Mouse (Mus musculus): Measurements from ENCODE around the gene Naa38.

Gene Naa38

DNA sequence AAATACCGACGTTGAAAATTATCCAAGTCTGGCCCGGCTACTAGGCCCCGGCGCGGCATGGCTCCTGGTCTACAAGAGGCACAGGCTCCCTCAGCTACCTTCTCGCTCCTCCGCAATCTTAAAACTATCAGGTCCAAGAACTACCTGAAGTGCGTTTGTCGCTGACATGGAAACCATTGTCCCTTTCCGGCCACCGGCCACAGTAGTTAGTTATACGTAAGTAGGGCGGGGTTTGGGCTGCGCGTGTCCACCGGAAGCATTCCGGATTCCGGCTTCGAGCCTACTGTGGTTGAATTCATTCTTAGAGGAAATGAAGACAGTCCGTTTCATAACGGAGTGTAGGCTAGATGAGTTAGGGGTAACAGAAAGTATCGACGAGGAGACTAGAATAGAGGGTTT is at the start of gene Naa38, which contains the start of gene Cyb5d1:
Gene Naa38, plus strand, starts transcription at position 253 of the 399 bp plus-strand sequence.
Gene Cyb5d1, minus strand, starts transcription at position 397 of the 399 bp plus-strand sequence.
- peak; percentile 97 for DNase-seq (ENCODE audit: low read depth)

DNA sequence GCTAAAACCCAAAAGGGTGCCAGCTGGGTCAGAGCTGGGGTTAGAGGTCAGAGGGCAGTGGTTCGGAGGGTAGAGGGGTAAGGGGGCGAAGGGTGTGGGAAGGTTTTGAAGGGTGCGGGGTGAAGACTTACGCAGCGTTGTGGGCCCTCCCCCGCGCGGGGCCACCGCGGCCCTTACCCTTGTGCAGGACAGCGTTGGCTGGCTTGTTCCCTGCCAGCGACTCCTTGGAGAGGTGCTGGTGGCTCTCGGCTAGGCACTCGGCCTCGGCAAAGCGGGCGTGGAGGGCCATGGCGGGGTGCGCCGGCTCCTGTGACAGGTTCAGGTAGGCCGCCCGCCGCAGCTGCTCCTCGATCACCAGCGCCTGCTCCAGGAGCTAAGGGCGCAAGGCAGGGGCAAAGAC is 48.8 kb upstream of the Naa38 start:
- no peak for DNase-seq (ENCODE audit: low read depth)

- DNase-seq (ENCODE audit: low read depth): no peak
Observed at GRCm38 (mm10) chr11:69356544-69356943, 38.7 kb upstream of the Naa38 start.

- no peak for DNase-seq (ENCODE audit: low read depth)
Observed at GRCm38 (mm10) chr11:69357690-69358089, 37.6 kb upstream of the Naa38 start.

DNA sequence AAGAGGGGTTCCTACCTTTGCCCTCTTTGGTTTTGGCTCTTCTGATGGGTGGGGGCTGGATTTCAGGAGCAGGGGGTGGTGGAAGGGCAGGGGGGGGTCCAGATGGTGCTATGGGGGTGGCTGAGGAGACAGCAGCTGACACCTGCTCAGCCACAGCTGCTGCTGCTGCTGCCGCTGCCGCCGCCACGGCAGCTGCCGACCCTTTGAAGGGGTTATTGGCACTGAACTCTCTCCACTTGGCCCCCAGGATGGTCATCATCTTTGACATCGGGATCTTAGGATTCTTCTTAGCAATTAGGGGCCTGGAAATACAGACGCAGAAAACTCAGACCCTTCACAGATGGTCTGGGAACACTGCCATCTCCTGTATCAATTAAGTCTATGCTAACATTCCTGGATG is 33.3 kb upstream of the Naa38 start:
- DNase-seq (ENCODE audit: low read depth): no peak

GRCm38 (mm10) chr11:69362479-69362878 is 32.8 kb upstream of the Naa38 start:
- DNase-seq (ENCODE audit: low read depth): peak; percentile 32

DNA sequence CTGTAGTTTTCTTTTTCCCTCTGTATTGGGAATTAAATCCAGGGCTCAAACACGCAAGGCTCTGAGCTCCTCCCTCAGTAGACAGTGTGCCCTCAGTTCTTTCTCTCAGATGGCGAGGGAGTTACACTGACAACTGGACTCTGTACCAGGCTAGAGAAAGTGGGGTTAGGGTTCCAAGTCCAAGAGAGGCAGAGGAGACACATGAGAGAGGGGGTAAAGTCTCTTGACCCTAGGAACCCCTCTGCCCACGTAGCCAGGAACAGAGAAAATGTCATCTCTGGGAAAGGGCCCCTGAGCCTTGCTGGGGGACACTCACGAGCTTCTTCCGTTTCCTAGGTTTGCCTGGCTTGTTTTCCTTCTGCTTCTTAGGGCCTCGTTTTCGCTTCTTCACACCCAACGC is 30.9 kb upstream of the Naa38 start:
- no peak for DNase-seq (ENCODE audit: low read depth)

DNA sequence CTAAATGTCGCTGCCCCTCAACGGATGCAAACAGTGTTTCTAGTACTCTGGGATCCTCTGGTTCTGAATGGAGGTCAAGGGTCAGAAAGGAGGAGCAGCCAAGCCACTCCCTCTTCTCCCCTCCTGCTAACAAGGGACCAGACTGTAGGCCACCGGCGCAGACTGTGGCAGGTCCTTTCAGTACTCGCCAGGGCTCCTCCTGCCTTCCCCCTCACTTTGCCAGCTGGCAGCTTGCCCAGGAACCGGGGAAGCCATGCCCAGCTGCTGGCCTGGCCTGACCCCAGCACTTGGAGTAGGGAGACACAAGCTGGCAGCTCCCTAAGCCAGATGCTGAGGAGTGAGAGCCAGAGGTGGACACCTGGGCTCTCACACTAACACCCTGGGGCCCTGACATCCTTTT is 30.4 kb upstream of the Naa38 start:
- peak; percentile 81 for DNase-seq (ENCODE audit: low read depth)

DNA sequence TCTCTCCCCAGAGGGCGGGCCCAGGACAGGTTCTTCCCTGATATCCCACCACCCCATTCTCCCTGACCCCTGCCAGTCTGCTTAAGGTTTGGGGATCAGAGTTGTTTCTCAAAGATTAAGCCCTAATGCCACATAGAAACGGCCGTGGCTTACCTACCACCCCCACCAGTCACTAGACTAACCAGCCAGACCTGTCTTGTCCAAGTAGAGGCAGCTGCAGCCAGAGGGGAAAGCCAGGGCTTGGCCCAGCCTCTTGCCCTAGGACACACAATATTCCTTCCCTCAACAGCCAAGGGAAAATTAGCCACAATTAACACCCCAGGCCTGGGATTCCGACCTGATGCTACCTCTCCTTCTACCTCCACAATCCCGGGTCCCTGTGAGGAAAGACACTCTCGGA is 29.6 kb upstream of the Naa38 start:
- DNase-seq (ENCODE audit: low read depth): no peak

DNA sequence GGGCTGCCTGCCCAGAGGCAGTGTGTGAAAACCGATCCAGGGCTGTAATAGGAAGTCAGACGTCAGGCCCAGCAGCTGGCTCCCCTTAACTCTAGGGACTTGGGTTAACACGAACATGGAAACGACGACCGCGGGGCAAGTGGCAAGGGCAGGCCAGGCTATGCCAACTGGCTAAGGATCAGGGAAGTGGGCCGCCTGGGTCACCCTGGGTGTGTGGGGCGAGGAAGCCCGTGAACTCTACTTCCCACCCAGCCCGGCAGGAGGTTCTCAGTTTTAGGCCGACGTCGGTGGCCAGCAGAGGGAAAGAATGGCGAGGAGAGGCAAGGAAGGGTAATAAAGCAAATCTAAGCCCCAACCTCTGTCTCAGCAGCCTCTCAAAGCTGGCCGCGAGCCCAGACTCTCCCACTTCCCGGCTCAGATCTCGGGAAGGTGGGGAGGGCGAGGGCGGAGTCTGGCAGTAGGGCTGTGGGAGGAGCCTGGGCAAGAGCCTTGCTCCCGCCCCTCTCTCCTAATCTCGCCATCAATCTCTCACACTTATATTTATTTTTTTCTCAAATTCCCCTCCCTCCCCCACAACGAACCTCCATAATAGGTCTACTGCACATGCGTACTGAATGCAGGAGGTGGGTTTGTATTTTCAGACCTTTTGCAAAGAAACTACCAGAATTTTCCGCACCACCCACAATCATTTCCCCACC is 29.0 kb upstream of the Naa38 start:
- peak; percentile 100 for DNase-seq (ENCODE audit: low read depth)

DNA sequence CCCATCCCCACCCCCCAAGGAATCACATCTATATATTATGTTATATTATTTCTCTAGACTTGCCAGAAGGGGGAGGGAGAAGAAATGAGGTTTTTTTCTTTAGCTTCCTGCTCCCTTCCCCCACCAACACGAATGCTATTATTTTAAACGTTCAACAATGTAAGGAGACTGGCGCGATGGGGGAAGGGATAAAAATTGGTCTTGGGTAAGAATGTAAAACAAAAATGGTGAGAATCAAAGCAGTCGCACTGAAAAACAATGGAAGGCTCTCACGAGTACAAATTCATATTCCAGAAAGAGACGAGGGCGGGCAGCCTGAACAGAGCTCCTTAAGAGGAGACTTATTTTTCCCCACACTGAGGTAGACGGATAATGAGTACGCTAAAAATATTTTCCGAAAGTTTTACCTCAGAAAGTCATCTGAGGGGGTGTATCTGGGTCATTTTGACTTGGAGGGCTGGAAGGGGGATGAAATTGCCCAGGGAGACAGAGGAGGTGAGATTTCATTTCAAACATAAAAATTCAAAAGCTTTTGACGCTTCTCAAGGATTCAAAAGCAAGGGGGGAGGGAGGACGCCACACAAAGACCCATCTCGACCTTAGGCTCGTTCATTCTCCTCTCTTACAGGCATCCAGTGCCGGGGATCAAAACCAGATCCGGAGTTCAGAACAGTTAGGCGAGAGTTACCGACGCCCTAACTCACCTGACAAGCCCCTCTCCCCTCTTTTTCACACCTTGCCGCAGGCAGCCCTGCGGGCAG is 28.3 kb upstream of the Naa38 start:
- DNase-seq (ENCODE audit: low read depth): no peak

- peak; percentile 75 for DNase-seq (ENCODE audit: low read depth)
Observed at GRCm38 (mm10) chr11:69367616-69368355, 27.5 kb upstream of the Naa38 start.

- DNase-seq (ENCODE audit: low read depth): peak; percentile 32
Observed at GRCm38 (mm10) chr11:69368356-69369214, 26.7 kb upstream of the Naa38 start.

GRCm38 (mm10) chr11:69369215-69369989 is 25.9 kb upstream of the Naa38 start, which contains the start of gene Chd3:
Chd3 (minus strand) TSS chr11:69369406.
- peak; percentile 44 for DNase-seq (ENCODE audit: low read depth)

DNA sequence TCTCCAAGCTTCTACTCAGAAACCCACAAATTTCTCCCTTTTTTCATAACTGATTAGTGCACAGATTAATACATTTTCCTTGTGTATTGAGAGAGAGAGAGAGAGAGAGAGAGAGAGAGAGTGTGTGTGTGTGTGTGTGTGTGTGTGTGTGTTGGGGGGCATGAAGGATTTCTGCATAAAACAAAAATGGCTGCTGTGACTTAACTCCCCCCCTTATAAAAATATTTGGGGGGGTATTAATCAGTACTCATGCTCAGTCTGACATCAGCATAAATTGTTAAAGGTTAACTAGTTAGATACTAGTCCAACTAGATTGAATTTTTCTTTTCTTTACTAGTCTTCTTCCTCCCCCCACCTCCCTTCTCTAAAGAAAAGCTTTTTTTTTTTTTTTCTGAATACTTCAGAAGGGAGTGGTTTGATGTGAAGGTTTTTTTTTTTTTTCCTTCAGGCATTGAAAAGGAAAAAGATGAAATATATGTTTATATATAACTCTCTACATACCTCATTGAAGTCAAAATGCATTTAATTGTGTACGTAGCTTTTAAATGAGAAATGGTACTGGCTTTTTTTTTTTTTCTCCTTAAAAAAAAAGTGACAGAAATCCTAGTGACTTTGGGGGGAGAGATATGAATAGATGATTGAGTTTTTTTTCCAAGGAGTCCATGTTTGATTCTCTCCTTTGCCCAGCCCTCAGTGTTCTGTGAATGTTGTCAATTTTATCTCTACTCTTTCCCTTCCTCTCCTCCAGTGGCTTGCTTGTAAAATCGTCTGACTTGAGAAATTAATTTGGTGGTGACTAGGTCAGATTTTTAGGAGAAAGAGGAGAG is 25.1 kb upstream of the Naa38 start:
- peak; percentile 52 for DNase-seq (ENCODE audit: low read depth)

- DNase-seq (ENCODE audit: low read depth): no peak
Observed at GRCm38 (mm10) chr11:69370817-69371215, 24.5 kb upstream of the Naa38 start.

DNA sequence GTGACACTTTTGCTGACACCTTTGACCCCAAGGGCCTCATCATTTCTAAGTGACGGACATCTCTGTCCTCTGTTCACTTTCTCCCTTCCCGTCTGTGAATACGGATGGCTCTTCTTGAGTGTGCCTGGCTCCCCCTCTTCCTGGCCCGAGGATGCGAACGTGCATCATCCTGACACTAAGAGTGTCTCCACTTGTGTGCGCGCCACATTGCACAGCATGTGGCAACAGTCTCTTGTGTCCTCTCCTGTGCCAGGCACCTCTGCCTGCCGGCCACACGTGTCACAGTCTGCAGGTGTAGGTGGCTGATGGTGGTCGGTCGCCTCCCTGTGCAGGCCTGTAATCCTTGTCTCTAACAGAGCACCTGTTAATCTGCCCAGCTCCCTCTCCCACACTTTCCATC is 23.7 kb upstream of the Naa38 start:
- no peak for DNase-seq (ENCODE audit: low read depth)

DNA sequence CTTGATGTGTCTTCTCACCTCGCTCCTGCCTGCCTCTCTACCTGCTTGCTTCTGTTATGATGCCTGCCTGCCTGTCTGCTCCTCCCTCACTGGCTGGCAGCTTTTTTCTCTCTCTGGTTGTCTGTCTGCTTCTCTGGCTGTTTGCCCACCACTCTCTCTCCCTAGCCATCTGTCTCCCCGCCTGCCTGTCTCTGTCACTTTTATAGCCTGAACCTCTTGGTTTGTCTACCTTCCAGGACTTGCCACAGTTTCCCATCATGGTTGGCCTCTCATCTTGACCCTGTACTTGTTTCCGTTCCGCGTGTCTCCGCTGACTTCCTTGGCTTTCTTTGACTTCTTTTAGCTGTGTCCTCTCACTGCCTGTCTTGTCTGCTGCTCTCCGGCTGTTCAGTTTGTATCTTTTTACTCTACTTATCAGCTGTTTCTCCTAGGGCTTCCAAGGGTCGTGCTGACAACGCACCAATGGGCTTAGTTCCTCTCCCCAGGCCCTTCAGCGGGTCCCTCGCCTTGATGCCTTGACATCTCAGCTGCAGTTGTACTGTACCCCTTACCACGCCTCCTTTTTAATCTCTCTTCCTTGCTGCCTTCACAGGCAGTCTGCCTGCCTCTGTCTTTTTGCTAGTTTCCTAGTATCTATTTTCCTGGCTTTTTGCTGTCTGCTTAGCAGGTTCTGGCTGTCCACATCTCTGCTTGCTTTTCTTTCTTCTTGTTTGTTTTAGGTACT is 23.1 kb upstream of the Naa38 start:
- DNase-seq (ENCODE audit: low read depth): no peak

DNA sequence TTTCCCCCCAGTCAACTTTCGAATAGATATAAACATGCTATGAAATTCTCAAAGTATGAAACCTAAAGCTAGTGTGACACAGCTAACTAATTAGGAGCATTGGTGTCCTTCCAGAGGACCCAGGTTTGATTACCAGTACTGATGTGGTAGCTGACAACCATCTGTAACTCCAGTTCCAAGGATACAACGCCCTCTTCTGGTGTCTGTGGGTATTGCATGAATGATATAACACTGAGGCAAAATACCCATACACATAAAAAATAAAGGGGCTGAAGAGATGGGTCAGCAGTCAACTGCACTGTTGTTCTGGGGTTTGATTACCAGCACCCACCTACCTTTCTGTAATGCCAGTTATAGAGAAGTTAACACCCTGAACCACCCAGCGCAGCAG is 22.5 kb upstream of the Naa38 start:
- peak; percentile 40 for DNase-seq (ENCODE audit: low read depth)

All from 416B (cell line).